8 mouse cellular contexts compared by ENCODE assay signal in genomic region chr2:35691257-35692049, GRCm38 (mm10).
DNase-seq lines count a peak whose midpoint lies in the region; ATAC-seq and TF ChIP-seq lines count a peak whose summit lies in the region.

No protein-coding gene starts in this region.

- H3K79me2 ChIP-seq in myocyte (ENCODE audit: control insufficient read depth, insufficient read depth): peaks cover 79% of the 10 kb centered on the region

- intact Hi-C loops in gastrocnemius, postnatal 14 days (cut with DNase I; ENCODE audit: low total_unique reads): no loop called here

- H3K4me3 ChIP-seq in brown adipose tissue, adult 24 weeks (ENCODE audit: insufficient read depth, low read depth, low read length): peak overlapping the region; percentile 41
- H3K4me3 ChIP-seq in hindbrain, embryonic 16.5 days (ENCODE audit: low read length): no peak overlapping the region
- H3K4me3 ChIP-seq in liver, embryonic 11.5 days (ENCODE audit: low read depth, low read length): peak overlapping the region; percentile 15; the same call in 1 of the 2 replicates
- peak overlapping the region; percentile 21 for H3K4me3 ChIP-seq in myocyte

- peak; percentile 59 for TF ChIP-seq POLR2A in myocyte (IDR thresholded peaks at IDR 0.05; ENCODE audit: insufficient read length, low read depth)

- no peak overlapping the region for H3K9ac ChIP-seq in hindbrain, embryonic 16.5 days (ENCODE audit: low read depth, low read length)
- H3K9ac ChIP-seq in liver, embryonic 11.5 days (ENCODE audit: low read depth, low read length): peak overlapping the region; percentile 48; the same call in 1 of the 2 replicates

- peaks cover 68% of the 10 kb centered on the region for H3K4me1 ChIP-seq in brown adipose tissue, adult 24 weeks (ENCODE audit: control insufficient read depth, insufficient read depth, insufficient read length, low read length)
- H3K4me1 ChIP-seq in hindbrain, embryonic 16.5 days (ENCODE audit: control insufficient read depth, insufficient read depth, low read depth, low read length): peaks cover 66% of the 10 kb centered on the region
- H3K4me1 ChIP-seq in liver, embryonic 11.5 days (replicated peaks; ENCODE audit: control insufficient read depth, insufficient read depth, low read length): peaks cover 65% of the 10 kb centered on the region

- WGBS in hindbrain, embryonic 16.5 days: 19% methylated on average over 6 of the region's 7 CpGs
- WGBS in liver, embryonic 11.5 days: 21% methylated on average over 7 of the region's 7 CpGs

- H3K27ac ChIP-seq in brown adipose tissue, adult 24 weeks (replicated peaks; ENCODE audit: low read depth, low read length): peak overlapping the region; percentile 45
- 0 out of 2 replicates have a peak overlapping the region, but pooled peaks have one; percentile 14 for H3K27ac ChIP-seq in hindbrain, embryonic 16.5 days (ENCODE audit: low read depth, low read length)
- H3K27ac ChIP-seq in liver, embryonic 11.5 days (ENCODE audit: low read depth, low read length): peak overlapping the region; percentile 58; the same call in 1 of the 2 replicates

- H3K27me3 ChIP-seq in hindbrain, embryonic 16.5 days (replicated peaks; ENCODE audit: control insufficient read depth, insufficient read depth, low read length): no peaks in the 10 kb centered on the region
- no peaks in the 10 kb centered on the region for H3K27me3 ChIP-seq in liver, embryonic 11.5 days (replicated peaks; ENCODE audit: control insufficient read depth, insufficient read depth, low read length)
- no peaks in the 10 kb centered on the region for H3K27me3 ChIP-seq in myocyte (ENCODE audit: control insufficient read depth, insufficient read depth, insufficient read length)

- no peak overlapping the region for H3ac ChIP-seq in myocyte (ENCODE audit: control insufficient read depth, insufficient read length)

- H3K9me3 ChIP-seq in hindbrain, embryonic 16.5 days (ENCODE audit: control insufficient read depth, low read length): no peaks in the 10 kb centered on the region
- H3K9me3 ChIP-seq in liver, embryonic 11.5 days (ENCODE audit: control insufficient read depth, low read length): no peaks in the 10 kb centered on the region

- H3K36me3 ChIP-seq in hindbrain, embryonic 16.5 days (ENCODE audit: control insufficient read depth, insufficient read depth, low read length): no peaks in the 10 kb centered on the region
- no peaks in the 10 kb centered on the region for H3K36me3 ChIP-seq in liver, embryonic 11.5 days (ENCODE audit: control insufficient read depth, insufficient read depth, low read length)
- H3K36me3 ChIP-seq in myocyte (ENCODE audit: control insufficient read depth, insufficient read depth): no peaks in the 10 kb centered on the region

- no peak; the same call in 1 of the 2 replicates for ATAC-seq in hindbrain, embryonic 16.5 days
- peak; percentile 86 for ATAC-seq in liver, embryonic 11.5 days (replicated peaks; ENCODE audit: low FRiP score)

- peak; percentile 17 for DNase-seq in MEL-GATA-1-ER (ENCODE audit: extremely low read depth, low read depth)
- peak; percentile 76 for DNase-seq in gastrocnemius, postnatal 14 days
- DNase-seq in liver, embryonic 11.5 days (ENCODE audit: low spot score): peak; percentile 66
- no peak for DNase-seq in thymus, postnatal 36 days
- no peak for DNase-seq in left cerebral cortex, adult 9 months (ENCODE audit: low spot score in 2 of 2)

- no peak overlapping the region for H3K4me2 ChIP-seq in hindbrain, embryonic 16.5 days (ENCODE audit: low read length)
- peak overlapping the region; percentile 47 for H3K4me2 ChIP-seq in liver, embryonic 11.5 days
- peak overlapping the region; percentile 93 for H3K4me2 ChIP-seq in myocyte (ENCODE audit: low read depth)

TF ChIP-seq in myocyte, 11 proteins besides CTCF, POLR2A, EP300 and RAD21:
- TF ChIP-seq POLR2AphosphoS2 (IDR thresholded peaks at IDR 0.05; ENCODE audit: insufficient read length, low read depth): peak; percentile 18
- no peak for TF ChIP-seq SRF (IDR thresholded peaks at IDR 0.05; ENCODE audit: control insufficient read depth, insufficient read length, low read depth)
- no peak for TF ChIP-seq USF1 (IDR thresholded peaks at IDR 0.05; ENCODE audit: low read depth)
- peak in 2 of 3 experiments; percentile 41 to 75 for TF ChIP-seq MYOG (IDR thresholded peaks at IDR 0.05; ENCODE audit: control insufficient read depth in 1 of 3, insufficient read depth in 1 of 3, insufficient read length in 2 of 3, low read depth in 2 of 3)
- no peak for TF ChIP-seq E2F4 (IDR thresholded peaks at IDR 0.05; ENCODE audit: insufficient read depth)
- peak; percentile 25 for TF ChIP-seq TCF12 (IDR thresholded peaks at IDR 0.05; ENCODE audit: insufficient read depth, poor library complexity, severe bottlenecking)
- peak in 2 of 3 experiments; percentile 60 to 72 for TF ChIP-seq MYOD1 (IDR thresholded peaks at IDR 0.05; ENCODE audit: control insufficient read depth in 1 of 3, insufficient read length in 2 of 3, low read depth in 2 of 3)
- TF ChIP-seq CEBPB (IDR thresholded peaks at IDR 0.05; ENCODE audit: insufficient read depth, poor library complexity, severe bottlenecking): 0 out of 2 replicates have a peak, but pooled peaks have one; percentile 15

Comparison
In these comparisons a context has a peak if more than half of its experiments do, and no peak if none do; other contexts are left out.
1. DNase-seq: peak in MEL-GATA-1-ER (single experiment), gastrocnemius, postnatal 14 days (single experiment) and liver, embryonic 11.5 days (single experiment); none in thymus, postnatal 36 days (0 of 2) and left cerebral cortex, adult 9 months (0 of 2).
2. Peak in every context shown above with its lines, with median percentiles within 50 percentile points of each other: H3K27ac ChIP-seq.